Mouse (Mus musculus) kidney, embryonic 15.5 days (tissue): Measurements from ENCODE around the gene Zfp655. TPM values are rescaled to one million over a fixed set of nuclear protein-coding genes. Genes with fewer than 3 reads are reported as not detected.
"Not testable (repeated sequence)": the region's sequence is repeated elsewhere in the genome, so short reads cannot be mapped to it uniquely, and the experiment has no call there.

Experiments used
- ATAC-seq: fragments of 200-750 bp; cut with Nextera tagmentation; replicated peaks from 2 replicates; pipeline ENCODE4 v1.8.0; 2017; ENCODE audit warnings: moderate TSS enrichment; ENCODE audit not compliant: low FRiP score
- H3K27ac ChIP-seq: fragments of 300-500 bp; sonication (generic); 2 replicates; pipeline ENCODE4 v1.5.1; 2015; ENCODE audit warnings: mild to moderate bottlenecking, inconsistent platforms
- H3K27me3 ChIP-seq: fragments of 300-500 bp; sonication (generic); 2 replicates; pipeline ENCODE4 v1.6.1; 2015; ENCODE audit warnings: inconsistent platforms
- H3K36me3 ChIP-seq: fragments of 300-500 bp; sonication (generic); 2 replicates; pipeline ENCODE4 v1.6.1; 2015; ENCODE audit warnings: inconsistent platforms
- H3K4me1 ChIP-seq: fragments of 300-500 bp; sonication (generic); 2 replicates; pipeline ENCODE4 v1.6.1; 2015; ENCODE audit warnings: inconsistent platforms
- H3K4me2 ChIP-seq: fragments of 300-500 bp; sonication (generic); 2 replicates; pipeline ENCODE4 v1.6.1; 2015; ENCODE audit warnings: moderate library complexity, mild to moderate bottlenecking, inconsistent platforms
- H3K4me3 ChIP-seq: fragments of 300-500 bp; sonication (generic); replicated peaks from 2 replicates; pipeline ENCODE4 v1.5.1; 2015; ENCODE audit warnings: mild to moderate bottlenecking, inconsistent platforms
- H3K9ac ChIP-seq: fragments of 300-500 bp; sonication (generic); 2 replicates; pipeline ENCODE4 v1.6.1; 2015; ENCODE audit warnings: mild to moderate bottlenecking, inconsistent platforms
- H3K9me3 ChIP-seq: fragments of 300-500 bp; sonication (generic); replicated peaks from 2 replicates; pipeline ENCODE4 v1.6.1; 2016; ENCODE audit warnings: inconsistent platforms
- WGBS: fragments of 180-500 bp; shearing (Covaris S2); methylation state at CpG from one replicate; pipeline ENCODE4 v1.1.7; 2015; ENCODE audit warnings: mixed read lengths; 5-methylcytosine and 5-hydroxymethylcytosine counted together
- polyA plus RNA-seq: library from polyadenylated mRNA; unstranded; fragments of >200 nt; fragmentation: Nextera tagmentation; extraction: Ambion mirVana; gene quantifications from 2 replicates; pipeline ENCODE4 v1.2.1, GENCODE M21; 2015

Gene Zfp655
- polyA plus RNA-seq, 1 experiment from 2014 or later: 31.3 TPM

- H3K4me3 ChIP-seq: no peak overlapping the region
- no peaks in the 10 kb centered on the region for H3K9me3 ChIP-seq
- H3K36me3 ChIP-seq: peaks cover 49% of the 10 kb centered on the region
- no peak overlapping the region for H3K27ac ChIP-seq
- ATAC-seq: no peak
- peaks cover 14% of the 10 kb centered on the region for H3K4me1 ChIP-seq
- 96% methylated on average over 6 of the region's 6 CpGs for WGBS
- no peak overlapping the region for H3K4me2 ChIP-seq
- H3K27me3 ChIP-seq: no peaks in the 10 kb centered on the region
- H3K9ac ChIP-seq: no peak overlapping the region
Measured at GRCm38 (mm10) chr5:145207385-145207784, 24.1 kb upstream of the Zfp655 start.

- no peak overlapping the region for H3K4me2 ChIP-seq
- H3K27ac ChIP-seq: no peak overlapping the region
- H3K9ac ChIP-seq: no peak overlapping the region
- no peaks in the 10 kb centered on the region for H3K9me3 ChIP-seq
- WGBS: 92% methylated on average over 6 of the region's 6 CpGs
- peaks cover 54% of the 10 kb centered on the region for H3K36me3 ChIP-seq
- H3K4me3 ChIP-seq: no peak overlapping the region
- ATAC-seq: no peak
- no peaks in the 10 kb centered on the region for H3K27me3 ChIP-seq
- peaks cover 13% of the 10 kb centered on the region for H3K4me1 ChIP-seq
Measured at GRCm38 (mm10) chr5:145207954-145208353, 23.6 kb upstream of the Zfp655 start.

GRCm38 (mm10) chr5:145208391-145208790 is 23.1 kb upstream of the Zfp655 start:
- ATAC-seq, H3K4me1 ChIP-seq, H3K4me2 ChIP-seq, H3K4me3 ChIP-seq, H3K9ac ChIP-seq, H3K9me3 ChIP-seq, H3K27ac ChIP-seq, H3K27me3 ChIP-seq: not testable (repeated sequence)
- WGBS: 53% methylated on average over 11 of the region's 11 CpGs
- H3K36me3 ChIP-seq: peaks cover 59% of the 10 kb centered on the region

GRCm38 (mm10) chr5:145211340-145211739 is 20.2 kb upstream of the Zfp655 start:
- Histone ChIP-seq H3K4me1 (no peaks in the 10 kb centered on the region), H3K4me3 (no peak overlapping the region), H3K27ac (no peak overlapping the region), H3K9ac (no peak overlapping the region), H3K36me3 (peaks cover 79% of the 10 kb centered on the region), H3K9me3 (no peaks in the 10 kb centered on the region), H3K27me3 (no peaks in the 10 kb centered on the region), H3K4me2 (no peak overlapping the region)
- no peak for ATAC-seq
- 93% methylated on average over 4 of the region's 4 CpGs for WGBS

GRCm38 (mm10) chr5:145212216-145212615 is 19.3 kb upstream of the Zfp655 start:
- Histone ChIP-seq H3K36me3 (peaks cover 73% of the 10 kb centered on the region), H3K9me3 (no peaks in the 10 kb centered on the region), H3K9ac (no peak overlapping the region), H3K4me2 (no peak overlapping the region), H3K27me3 (no peaks in the 10 kb centered on the region), H3K27ac (no peak overlapping the region), H3K4me1 (no peaks in the 10 kb centered on the region), H3K4me3 (no peak overlapping the region)
- ATAC-seq: no peak
- WGBS: 94% methylated on average over 4 of the region's 4 CpGs

GRCm38 (mm10) chr5:145213505-145213904 is 18.0 kb upstream of the Zfp655 start:
- Histone ChIP-seq H3K9ac (no peak overlapping the region), H3K36me3 (peaks cover 75% of the 10 kb centered on the region), H3K9me3 (no peaks in the 10 kb centered on the region), H3K27ac (no peak overlapping the region), H3K4me2 (no peak overlapping the region), H3K27me3 (no peaks in the 10 kb centered on the region), H3K4me3 (no peak overlapping the region), H3K4me1 (no peaks in the 10 kb centered on the region)
- WGBS: 87% methylated on average over 3 of the region's 3 CpGs
- ATAC-seq: no peak

- no peak overlapping the region for H3K4me3 ChIP-seq
- no peaks in the 10 kb centered on the region for H3K27me3 ChIP-seq
- H3K9me3 ChIP-seq: no peaks in the 10 kb centered on the region
- H3K4me2 ChIP-seq: no peak overlapping the region
- no peak overlapping the region for H3K27ac ChIP-seq
- peaks cover 77% of the 10 kb centered on the region for H3K36me3 ChIP-seq
- WGBS: 80% methylated on average over 4 of the region's 4 CpGs
- no peak overlapping the region for H3K9ac ChIP-seq
- H3K4me1 ChIP-seq: no peaks in the 10 kb centered on the region
- ATAC-seq: no peak
Measured at GRCm38 (mm10) chr5:145214679-145215078, 16.8 kb upstream of the Zfp655 start.

GRCm38 (mm10) chr5:145217746-145218145 is 13.8 kb upstream of the Zfp655 start:
- H3K36me3 ChIP-seq: peaks cover 72% of the 10 kb centered on the region
- no peak for ATAC-seq

GRCm38 (mm10) chr5:145218206-145218605 is 13.3 kb upstream of the Zfp655 start:
- 97% methylated on average over 21 of the region's 21 CpGs for WGBS
- H3K27me3 ChIP-seq: no peaks in the 10 kb centered on the region
- no peaks in the 10 kb centered on the region for H3K4me1 ChIP-seq
- H3K27ac ChIP-seq: no peak overlapping the region
- H3K4me3 ChIP-seq: no peak overlapping the region
- H3K36me3 ChIP-seq: peaks cover 67% of the 10 kb centered on the region
- no peaks in the 10 kb centered on the region for H3K9me3 ChIP-seq
- H3K9ac ChIP-seq: no peak overlapping the region
- no peak for ATAC-seq
- H3K4me2 ChIP-seq: no peak overlapping the region

More at GRCm38 (mm10) chr5:145217746-145218145, 13.8 kb upstream of the Zfp655 start:
- Histone ChIP-seq H3K27me3 (no peaks in the 10 kb centered on the region), H3K4me2 (no peak overlapping the region), H3K27ac (no peak overlapping the region), H3K9me3 (no peaks in the 10 kb centered on the region), H3K4me1 (no peaks in the 10 kb centered on the region), H3K4me3 (no peak overlapping the region), H3K9ac (no peak overlapping the region)
- 91% methylated on average over 6 of the region's 6 CpGs for WGBS

GRCm38 (mm10) chr5:145218671-145219070 is 12.8 kb upstream of the Zfp655 start:
- no peak overlapping the region for H3K4me2 ChIP-seq
- H3K27me3 ChIP-seq: no peaks in the 10 kb centered on the region
- no peak overlapping the region for H3K9ac ChIP-seq
- no peak overlapping the region for H3K4me3 ChIP-seq
- no peak for ATAC-seq
- H3K36me3 ChIP-seq: peaks cover 63% of the 10 kb centered on the region
- H3K9me3 ChIP-seq: no peaks in the 10 kb centered on the region
- H3K27ac ChIP-seq: no peak overlapping the region
- no peaks in the 10 kb centered on the region for H3K4me1 ChIP-seq
- 96% methylated on average over 20 of the region's 20 CpGs for WGBS

- H3K27ac ChIP-seq: no peak overlapping the region
- H3K27me3 ChIP-seq: no peaks in the 10 kb centered on the region
- no peak overlapping the region for H3K9ac ChIP-seq
- H3K9me3 ChIP-seq: no peaks in the 10 kb centered on the region
- H3K4me3 ChIP-seq: no peak overlapping the region
- no peak overlapping the region for H3K4me2 ChIP-seq
- ATAC-seq: no peak
- H3K36me3 ChIP-seq: peaks cover 51% of the 10 kb centered on the region
- H3K4me1 ChIP-seq: no peaks in the 10 kb centered on the region
- 92% methylated on average over 8 of the region's 8 CpGs for WGBS
Measured at GRCm38 (mm10) chr5:145219981-145220380, 11.5 kb upstream of the Zfp655 start.

GRCm38 (mm10) chr5:145222840-145223239 is 8.7 kb upstream of the Zfp655 start:
- Histone ChIP-seq H3K27ac (no peak overlapping the region), H3K36me3 (peaks cover 42% of the 10 kb centered on the region), H3K4me1 (no peaks in the 10 kb centered on the region), H3K4me3 (no peak overlapping the region), H3K4me2 (no peak overlapping the region), H3K9me3 (no peaks in the 10 kb centered on the region), H3K9ac (no peak overlapping the region), H3K27me3 (no peaks in the 10 kb centered on the region)
- no peak for ATAC-seq
- 86% methylated on average over 5 of the region's 5 CpGs for whole genome bisulfite sequencing

- Histone ChIP-seq H3K27me3 (no peaks in the 10 kb centered on the region), H3K9ac (no peak overlapping the region), H3K4me3 (no peak overlapping the region), H3K4me1 (no peaks in the 10 kb centered on the region), H3K9me3 (no peaks in the 10 kb centered on the region), H3K4me2 (no peak overlapping the region), H3K27ac (no peak overlapping the region), H3K36me3 (peaks cover 37% of the 10 kb centered on the region)
- WGBS: 80% methylated on average over 12 of the region's 12 CpGs
- no peak for ATAC-seq
Measured at GRCm38 (mm10) chr5:145223395-145223794, 8.1 kb upstream of the Zfp655 start.
